Mouse (Mus musculus) ZHBTc4 (cell line): ENCODE data around the gene Myrip.
A peak's percentile ranks its signal among the peaks of the same experiment; 100 is the strongest.

Experiments
- DNase-seq: peaks from one replicate; pipeline ENCODE4 v3.0.0-alpha.2; 2011; ENCODE audit warnings: low read depth, low spot score

Myrip gene

GRCm38 (mm10) chr9:120338172-120338571, 36.9 kb downstream of the Myrip start:
- DNase-seq, result peak; percentile 55

- peak; percentile 58 for DNase-seq
These were observed 38.8 kb downstream of the Myrip start for GRCm38 (mm10) chr9:120339975-120340695.

GRCm38 (mm10) chr9:120343123-120343790, 41.9 kb downstream of the Myrip start:
- DNase-seq, result no peak

GRCm38 (mm10) chr9:120345651-120346151, 44.4 kb downstream of the Myrip start:
- DNase-seq, result no peak

- DNase-seq, result no peak
These were observed 47.8 kb downstream of the Myrip start for GRCm38 (mm10) chr9:120349145-120349544.

GRCm38 (mm10) chr9:120350346-120350745, 49.0 kb downstream of the Myrip start:
- no peak for DNase-seq

- DNase-seq, result no peak
These were observed 49.7 kb downstream of the Myrip start for GRCm38 (mm10) chr9:120351061-120351460.

- DNase-seq, result no peak
These were observed 50.2 kb downstream of the Myrip start for GRCm38 (mm10) chr9:120351474-120351873.

- DNase-seq, result no peak
These were observed 51.7 kb downstream of the Myrip start for GRCm38 (mm10) chr9:120353036-120353435.

GRCm38 (mm10) chr9:120353967-120354366, 52.7 kb downstream of the Myrip start:
- DNase-seq, result peak; percentile 17

GRCm38 (mm10) chr9:120354550-120355345, 53.4 kb downstream of the Myrip start:
- no peak for DNase-seq

- no peak for DNase-seq
These were observed 55.2 kb downstream of the Myrip start for GRCm38 (mm10) chr9:120356490-120356889.

GRCm38 (mm10) chr9:120358060-120358459, 56.7 kb downstream of the Myrip start:
- DNase-seq, result no peak

GRCm38 (mm10) chr9:120360397-120361177, 59.3 kb downstream of the Myrip start:
- no peak for DNase-seq

GRCm38 (mm10) chr9:120361656-120362055, 60.3 kb downstream of the Myrip start:
- DNase-seq, result no peak

- no peak for DNase-seq
These were observed 61.4 kb downstream of the Myrip start for GRCm38 (mm10) chr9:120362684-120363083.

GRCm38 (mm10) chr9:120364653-120365283, 63.5 kb downstream of the Myrip start:
- DNase-seq, result no peak

GRCm38 (mm10) chr9:120367526-120367925, 66.2 kb downstream of the Myrip start:
- DNase-seq, result peak; percentile 16

- DNase-seq, result no peak
These were observed 70.3 kb downstream of the Myrip start for GRCm38 (mm10) chr9:120371633-120372032.

- no peak for DNase-seq
These were observed 71.0 kb downstream of the Myrip start for GRCm38 (mm10) chr9:120372347-120372746.

GRCm38 (mm10) chr9:120377726-120378125, 76.4 kb downstream of the Myrip start:
- DNase-seq, result peak; percentile 52
